Comparison of ENCODE assay signal across 16 mouse cellular contexts in genomic region chr1:180185877-180186276, GRCm38 (mm10). TPM values are rescaled to one million over a fixed set of nuclear protein-coding genes. Genes with fewer than 3 reads are reported as not detected.
A peak's percentile ranks its signal among the peaks of the same experiment; 100 is the strongest.
DNase-seq lines count a peak whose midpoint lies in the region; ATAC-seq and TF ChIP-seq lines count a peak whose summit lies in the region.
"Had no signal": no experiment of that assay in that cellular context is flagged by ENCODE, and none has a peak within 500 bp of the region (broad histone marks: within the 10 kb centered on the region; RNA-seq: fewer than 3 reads in every experiment).

No protein-coding gene starts in this region.

- no peak for DNase-seq in frontal cortex, postnatal 10 days (ENCODE audit: low spot score in 2 of 2)
- DNase-seq in liver, embryonic 14.5 days (ENCODE audit: low read depth in 3 of 3, low spot score in 3 of 3): no peak
- DNase-seq in liver, embryonic 11.5 days (ENCODE audit: low spot score): no peak
- DNase-seq in left cerebral cortex, postnatal 25 days (ENCODE audit: low spot score in 2 of 2): no peak
- DNase-seq in adrenal gland, postnatal 14 days: no peak
- DNase-seq: cerebellum, adult 8-10 months; kidney, postnatal 10 days; lung, postnatal 10 days; thymus, postnatal 25 days had no signal

- no peak overlapping the region for H3K9ac ChIP-seq in liver, embryonic 14.5 days (replicated peaks)
- H3K9ac ChIP-seq in liver, embryonic 11.5 days (ENCODE audit: low read depth, low read length): no peak overlapping the region
- no peak overlapping the region for H3K9ac ChIP-seq in heart, embryonic 12.5 days
- H3K9ac ChIP-seq: liver, embryonic 12.5 days; stomach, embryonic 15.5 days had no signal

- H3ac ChIP-seq in myocyte (ENCODE audit: control insufficient read depth, insufficient read length): no peak overlapping the region

- no peak overlapping the region for H3K4me2 ChIP-seq in liver, embryonic 14.5 days (ENCODE audit: low read depth)
- H3K4me2 ChIP-seq in liver, embryonic 11.5 days: no peak overlapping the region
- H3K4me2 ChIP-seq in heart, embryonic 12.5 days: no peak overlapping the region
- H3K4me2 ChIP-seq in myocyte (ENCODE audit: low read depth): peak overlapping the region; percentile 68
- H3K4me2 ChIP-seq: liver, embryonic 12.5 days; stomach, embryonic 15.5 days had no signal

- ATAC-seq in frontal cortex, adult (ENCODE audit: low TSS enrichment): peak; percentile 55; the same call in 1 of the 2 replicates
- ATAC-seq in liver, embryonic 14.5 days (ENCODE audit: insufficient read depth): no peak
- ATAC-seq in liver, embryonic 11.5 days (replicated peaks; ENCODE audit: low FRiP score): no peak
- ATAC-seq in heart, embryonic 12.5 days (ENCODE audit: insufficient number of reproducible peaks, low FRiP score): no peak
- ATAC-seq: liver, embryonic 12.5 days had no signal

- H3K4me1 ChIP-seq in liver, embryonic 14.5 days (replicated peaks; ENCODE audit: control insufficient read depth in 2 of 2, insufficient read depth in 2 of 2, low read length in 1 of 2): peaks cover 5 to 18% of the 10 kb centered on the region in 2 experiments
- peaks cover 14% of the 10 kb centered on the region for H3K4me1 ChIP-seq in liver, embryonic 11.5 days (replicated peaks; ENCODE audit: control insufficient read depth, insufficient read depth, low read length)
- H3K4me1 ChIP-seq in heart, embryonic 12.5 days (replicated peaks): peaks cover 33% of the 10 kb centered on the region

- H3K79me2 ChIP-seq in myocyte (ENCODE audit: control insufficient read depth, insufficient read depth): no peaks in the 10 kb centered on the region

- no peaks in the 10 kb centered on the region for H3K9me3 ChIP-seq in liver, embryonic 14.5 days (ENCODE audit: control insufficient read depth, low read length)
- no peaks in the 10 kb centered on the region for H3K9me3 ChIP-seq in liver, embryonic 11.5 days (ENCODE audit: control insufficient read depth, low read length)
- H3K9me3 ChIP-seq in heart, embryonic 12.5 days (replicated peaks): 0 out of 2 replicates have a peak, but pooled peaks cover 3% of the 10 kb centered on the region
- H3K9me3 ChIP-seq: forebrain, embryonic 10.5 days; liver, embryonic 12.5 days; stomach, embryonic 15.5 days had no signal

- H3K4me3 ChIP-seq in liver, embryonic 14.5 days (ENCODE audit: insufficient read depth in 1 of 2, low read depth in 2 of 2, low read length in 2 of 2): no peak overlapping the region
- no peak overlapping the region for H3K4me3 ChIP-seq in liver, embryonic 11.5 days (ENCODE audit: low read depth, low read length)
- H3K4me3 ChIP-seq in heart, embryonic 12.5 days: no peak overlapping the region
- H3K4me3 ChIP-seq in myocyte: no peak overlapping the region
- H3K4me3 ChIP-seq: forebrain, embryonic 10.5 days; hindbrain, embryonic 10.5 days; liver, embryonic 12.5 days; stomach, embryonic 15.5 days had no signal

- no peaks in the 10 kb centered on the region for H3K36me3 ChIP-seq in liver, embryonic 14.5 days (replicated peaks; ENCODE audit: control insufficient read depth, insufficient read depth, low read depth)
- H3K36me3 ChIP-seq in liver, embryonic 11.5 days (ENCODE audit: control insufficient read depth, insufficient read depth, low read length): no peaks in the 10 kb centered on the region
- no peaks in the 10 kb centered on the region for H3K36me3 ChIP-seq in heart, embryonic 12.5 days
- no peaks in the 10 kb centered on the region for H3K36me3 ChIP-seq in myocyte (ENCODE audit: control insufficient read depth, insufficient read depth)
- H3K36me3 ChIP-seq: forebrain, embryonic 10.5 days; hindbrain, embryonic 10.5 days; liver, embryonic 12.5 days; stomach, embryonic 15.5 days had no signal

- H3K27me3 ChIP-seq in liver, embryonic 14.5 days (ENCODE audit: control insufficient read depth, insufficient read depth, low read length): no peaks in the 10 kb centered on the region
- H3K27me3 ChIP-seq in liver, embryonic 11.5 days (replicated peaks; ENCODE audit: control insufficient read depth, insufficient read depth, low read length): no peaks in the 10 kb centered on the region
- H3K27me3 ChIP-seq in heart, embryonic 12.5 days (replicated peaks): no peaks in the 10 kb centered on the region
- H3K27me3 ChIP-seq in myocyte (ENCODE audit: control insufficient read depth, insufficient read depth, insufficient read length): peaks cover 14% of the 10 kb centered on the region
- H3K27me3 ChIP-seq: liver, embryonic 12.5 days; stomach, embryonic 15.5 days had no signal

- no peak for TF ChIP-seq POLR2A in myocyte (IDR thresholded peaks at IDR 0.05; ENCODE audit: insufficient read length, low read depth)

- WGBS in liver, embryonic 14.5 days (ENCODE audit: insufficient replicate concordance): 53% methylated on average over 5 of the region's 5 CpGs
- WGBS in liver, embryonic 11.5 days: 65% methylated on average over 5 of the region's 5 CpGs
- 37% methylated on average over 5 of the region's 5 CpGs for WGBS in heart, embryonic 12.5 days

- no peak overlapping the region for H3K27ac ChIP-seq in liver, embryonic 14.5 days
- H3K27ac ChIP-seq in liver, embryonic 11.5 days (ENCODE audit: low read depth, low read length): no peak overlapping the region
- H3K27ac ChIP-seq in heart, embryonic 12.5 days (ENCODE audit: poor library complexity, severe bottlenecking): peak overlapping the region; percentile 58
- H3K27ac ChIP-seq: forebrain, embryonic 10.5 days; hindbrain, embryonic 10.5 days had no signal

- intact Hi-C loops in left cerebral cortex, postnatal 25 days (cut with DNase I): no loop called here

- 0 out of 2 replicates have a peak, but pooled peaks have one; percentile 13 for TF ChIP-seq CTCF in liver, embryonic 14.5 days (IDR thresholded peaks at IDR 0.05; ENCODE audit: low read depth)

- TF ChIP-seq EP300 in liver, embryonic 14.5 days (IDR thresholded peaks at IDR 0.05; ENCODE audit: low read depth): no peak

TF ChIP-seq in myocyte, 11 proteins besides CTCF, POLR2A, EP300 and RAD21:
- no peak for TF ChIP-seq POLR2AphosphoS2 (IDR thresholded peaks at IDR 0.05; ENCODE audit: insufficient read length, low read depth)
- TF ChIP-seq USF1 (IDR thresholded peaks at IDR 0.05; ENCODE audit: low read depth): peak; percentile 41
- no peak for TF ChIP-seq CEBPB (IDR thresholded peaks at IDR 0.05; ENCODE audit: insufficient read depth, poor library complexity, severe bottlenecking)

RNA-seq across cellular contexts. Expression of gene Coq8a, which starts 13.5 kb away (rescaled TPM):
- polyA plus RNA-seq in liver, embryonic 14.5 days (2012; rRNA removed): 3.8 and 4.1 TPM in 2 replicates
- polyA plus RNA-seq in liver, embryonic 14.5 days (2014; fragmentation: Nextera tagmentation; extraction: Ambion mirVana): 14.3 and 16.2 TPM in 2 replicates
- polyA plus RNA-seq in liver, embryonic 11.5 days (2014; fragmentation: Nextera tagmentation; extraction: Ambion mirVana): 6.7 and 9.3 TPM in 2 replicates
- polyA plus RNA-seq in heart, embryonic 12.5 days (2016; fragmentation: Nextera tagmentation; extraction: Ambion mirVana): 15.2 and 17.8 TPM in 2 replicates
- 79.8 TPM for polyA plus RNA-seq in myocyte (2012; fragmentation: generic; extraction: Trizol)
- total RNA-seq in left cerebral cortex, postnatal 25 days (2021): 10 to 100 TPM; 40.4 to 45.6 TPM
- total RNA-seq in adrenal gland, postnatal 14 days (2021): 830 and 1,043 TPM in 2 replicates
